Mouse (Mus musculus) kidney, embryonic 16.5 days (tissue): ENCODE data around the gene Tceal8. TPM values are rescaled to one million over a fixed set of nuclear protein-coding genes. Genes with fewer than 3 reads are reported as not detected.
A peak's percentile ranks its signal among the peaks of the same experiment; 100 is the strongest.
"Not testable (repeated sequence)": the region's sequence is repeated elsewhere in the genome, so short reads cannot be mapped to it uniquely, and the experiment has no call there.

Experiments
- ATAC-seq: fragments of 200-750 bp; cut with Nextera tagmentation; 2 replicates; pipeline ENCODE4 v1.8.0; 2017; ENCODE audit warnings: moderate TSS enrichment; ENCODE audit not compliant: low FRiP score, low TSS enrichment
- H3K27ac ChIP-seq: fragments of 300-500 bp; sonication (generic); 2 replicates; pipeline ENCODE4 v1.5.1; 2014; ENCODE audit warnings: low read length
- H3K27me3 ChIP-seq: fragments of 300-500 bp; sonication (generic); 2 replicates; pipeline ENCODE4 v1.6.1; 2014; ENCODE audit warnings: low read length, control low read depth, mixed read lengths; ENCODE audit not compliant: insufficient read depth
- H3K36me3 ChIP-seq: fragments of 300-500 bp; sonication (generic); 2 replicates; pipeline ENCODE4 v1.6.1; 2014; ENCODE audit warnings: low read length, control low read depth, mixed read lengths; ENCODE audit not compliant: insufficient read depth
- H3K4me1 ChIP-seq: fragments of 300-500 bp; sonication (generic); 2 replicates; pipeline ENCODE4 v1.6.1; 2014; ENCODE audit warnings: low read length, control low read depth, mixed read lengths; ENCODE audit not compliant: insufficient read depth
- H3K4me2 ChIP-seq: fragments of 300-500 bp; sonication (generic); replicated peaks from 2 replicates; pipeline ENCODE4 v1.6.1; 2014; ENCODE audit warnings: low read depth, low read length
- H3K4me3 ChIP-seq: fragments of 300-500 bp; sonication (generic); 2 replicates; pipeline ENCODE4 v1.5.1; 2014; ENCODE audit warnings: mild to moderate bottlenecking, low read length
- H3K9ac ChIP-seq: fragments of 300-500 bp; sonication (generic); replicated peaks from 2 replicates; pipeline ENCODE4 v1.6.1; 2014; ENCODE audit warnings: low read length
- H3K9me3 ChIP-seq: fragments of 300-500 bp; sonication (generic); 2 replicates; pipeline ENCODE4 v1.6.1; 2016; ENCODE audit warnings: low read length, control low read depth
- WGBS: fragments of 180-500 bp; shearing (Covaris S2); extraction: QIAGEN DNeasy Blood & Tissue Kit; methylation state at CpG from one replicate; pipeline ENCODE4 v1.1.7; 2014; 5-methylcytosine and 5-hydroxymethylcytosine counted together
- microRNA-seq: library from miRNA; unstranded; fragments of <30 nt; microRNA quantifications from one replicate; pipeline ENCODE4, GENCODE M21; 2016
- polyA plus RNA-seq: library from polyadenylated mRNA; unstranded; fragments of >200 nt; fragmentation: Nextera tagmentation; extraction: Ambion mirVana; gene quantifications from 2 replicates; pipeline ENCODE4 v1.2.1, GENCODE M21; 2015

The Tceal8 gene
- polyA plus RNA-seq, 1 experiment from 2014 or later, result 170 TPM

DNA sequence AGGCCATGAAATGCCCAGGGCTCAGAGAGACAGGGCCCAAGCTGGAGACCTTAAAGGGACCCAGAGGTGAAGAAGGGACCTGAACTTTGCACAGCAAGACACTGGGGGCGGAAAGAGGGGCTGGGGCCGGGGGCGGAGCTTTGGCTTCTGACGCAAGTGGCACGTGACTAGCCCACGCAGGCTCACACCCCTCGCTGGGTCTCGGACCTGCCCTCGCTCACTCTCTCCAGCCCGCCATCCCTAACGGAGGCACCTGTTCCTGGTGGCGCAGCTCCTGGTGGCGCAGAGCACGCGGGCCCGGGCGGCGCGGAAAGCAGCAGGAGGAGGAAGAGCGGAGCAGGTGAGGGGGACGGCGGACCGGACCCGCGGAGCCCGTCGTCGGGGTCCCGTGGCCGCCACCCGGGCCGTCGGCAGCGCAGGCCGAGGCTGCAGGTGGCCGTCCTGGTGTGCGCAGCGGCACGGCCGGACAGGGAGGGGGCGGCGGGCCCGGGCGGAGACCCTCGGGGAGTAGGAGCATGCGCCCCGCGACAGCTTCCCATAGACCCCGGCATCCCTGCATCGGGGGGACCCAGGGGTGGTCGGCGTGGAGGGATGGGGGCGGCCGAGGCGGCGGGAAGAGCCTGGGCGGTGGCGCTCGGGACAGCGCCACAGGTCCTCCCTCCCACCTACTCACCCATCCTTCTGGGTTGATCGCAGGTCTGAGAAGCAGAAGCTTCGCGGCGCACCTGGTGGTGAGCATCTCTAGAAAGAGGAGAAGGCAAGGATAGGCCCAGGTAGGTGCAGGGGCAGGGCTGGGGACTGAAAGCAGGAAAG lies 33.1 kb downstream of the Tceal8 start, which contains the start of gene Bex4:
Gene Bex4, plus strand, starts transcription at position 170 of the 813 bp plus-strand sequence.
- H3K4me1 ChIP-seq, H3K36me3 ChIP-seq, H3K27me3 ChIP-seq, H3K9me3 ChIP-seq, H3K27ac ChIP-seq, H3K9ac ChIP-seq: not testable (repeated sequence)
- ATAC-seq, result peak; percentile 97
- WGBS, result 8% methylated on average over 15 of the region's 64 CpGs
- Histone ChIP-seq H3K4me2 (peak within 1 kb of the TSS; percentile 45), H3K4me3 (peak within 1 kb of the TSS; percentile 36)

DNA sequence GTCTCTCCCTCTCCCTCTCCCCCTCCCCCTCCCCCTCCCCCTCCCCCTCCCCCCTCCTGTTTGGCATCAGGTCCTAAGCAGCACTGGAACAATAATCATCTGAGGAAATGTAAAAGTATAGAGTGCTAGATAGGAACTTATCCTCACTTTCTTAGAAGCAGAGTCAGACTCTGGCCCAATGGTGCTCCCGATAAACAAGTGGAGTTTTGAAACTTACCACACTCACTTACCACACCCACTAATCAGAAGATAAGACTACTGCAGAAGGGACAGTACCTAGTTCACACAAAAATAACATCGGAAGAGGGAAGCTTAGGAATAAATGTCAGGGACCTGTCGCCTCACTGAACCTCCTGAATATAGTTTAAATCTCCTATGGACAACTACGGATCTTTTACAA lies 36.6 kb downstream of the Tceal8 start:
- Histone ChIP-seq H3K27ac (no peak overlapping the region), H3K9me3 (no peaks in the 10 kb centered on the region), H3K9ac (no peak overlapping the region), H3K4me1 (no peaks in the 10 kb centered on the region), H3K4me2 (no peak overlapping the region), H3K27me3 (peaks cover 9% of the 10 kb centered on the region; the same call in 1 of the 2 replicates), H3K36me3 (no peaks in the 10 kb centered on the region), H3K4me3 (no peak overlapping the region)
- no peak for ATAC-seq
- WGBS, result 91% methylated on average over 4 of the region's 4 CpGs

DNA sequence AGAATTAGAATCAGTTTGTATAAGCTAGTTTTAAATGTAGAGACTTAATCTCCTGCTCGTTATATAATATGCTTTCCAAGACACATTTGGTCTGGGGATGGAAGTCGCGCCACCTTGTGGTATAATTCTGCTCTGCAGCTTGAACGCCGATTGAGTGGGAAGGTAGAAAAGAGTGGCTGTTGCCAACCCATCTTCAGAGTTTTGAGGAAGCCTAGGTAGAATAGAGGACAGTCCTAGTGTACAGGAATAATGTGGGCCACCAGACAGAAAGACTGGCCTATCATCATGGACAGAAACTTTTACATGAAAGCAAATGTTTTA lies 44.4 kb downstream of the Tceal8 start:
- no peak for ATAC-seq
- no peak overlapping the region for H3K9ac ChIP-seq
- no peaks in the 10 kb centered on the region for H3K9me3 ChIP-seq
- peaks cover 15% of the 10 kb centered on the region; the same call in 1 of the 2 replicates for H3K27me3 ChIP-seq
- H3K27ac ChIP-seq, result no peak overlapping the region
- H3K4me2 ChIP-seq, result no peak overlapping the region
- H3K4me1 ChIP-seq, result no peaks in the 10 kb centered on the region
- H3K36me3 ChIP-seq, result no peaks in the 10 kb centered on the region
- WGBS, result 25% methylated on average over 5 of the region's 5 CpGs
- H3K4me3 ChIP-seq, result no peak overlapping the region

DNA sequence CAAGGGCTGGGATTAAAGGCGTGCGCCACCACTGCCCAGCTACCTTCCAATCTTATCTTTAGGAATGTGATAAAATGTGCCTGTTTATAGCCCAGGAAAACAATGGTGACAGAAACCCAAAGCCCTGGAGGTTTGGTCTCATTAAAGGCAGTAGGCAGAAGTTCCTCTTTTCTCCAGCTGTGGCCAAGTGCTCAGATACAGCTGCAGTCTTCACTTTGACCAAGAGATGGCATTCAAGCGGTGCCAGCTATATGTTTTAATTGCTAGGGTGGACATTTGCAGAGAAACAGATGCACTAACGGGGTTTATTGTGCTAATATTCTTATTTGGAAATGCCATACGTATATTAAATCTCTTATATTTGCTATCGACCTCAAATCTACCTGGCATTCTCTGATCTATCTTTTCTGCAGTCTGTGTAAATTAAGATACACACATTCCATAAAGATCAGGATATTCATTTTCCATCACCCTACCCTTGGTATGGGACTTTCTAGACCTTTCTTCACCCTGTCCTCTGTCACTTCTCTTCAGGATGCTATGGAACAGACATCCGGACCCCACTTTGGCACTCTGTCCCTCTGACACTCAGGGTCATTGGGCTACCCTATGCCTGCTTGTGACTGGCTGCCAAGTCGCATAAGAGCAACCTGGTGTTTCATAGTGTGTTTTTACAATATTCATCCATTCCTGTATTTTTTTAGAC lies 45.0 kb downstream of the Tceal8 start:
- Histone ChIP-seq H3K9ac (no peak overlapping the region), H3K36me3 (no peaks in the 10 kb centered on the region), H3K27me3 (peaks cover 15% of the 10 kb centered on the region; the same call in 1 of the 2 replicates), H3K27ac (no peak overlapping the region), H3K9me3 (no peaks in the 10 kb centered on the region), H3K4me2 (no peak overlapping the region), H3K4me3 (no peak overlapping the region), H3K4me1 (no peaks in the 10 kb centered on the region)
- no peak for ATAC-seq
- WGBS, result 67% methylated on average over 8 of the region's 8 CpGs

Small RNA genes within 50 kb of the gene (microRNA-seq; reads per million reads assigned to microRNA genes)
- gene Mir6383, result not detected

Other genes starting within 250 kb of the Tceal8 start
- 80.6 and 94.3 TPM in 2 replicates for gene Arxes2, start 178.5 kb downstream of the Tceal8 start, polyA plus RNA-seq
- 33.4 and 34.7 TPM in 2 replicates for gene Arxes1, start 139.0 kb downstream of the Tceal8 start, polyA plus RNA-seq
- 75.2 and 81.8 TPM in 2 replicates for gene Bex2, start 104.1 kb downstream of the Tceal8 start, polyA plus RNA-seq
- gene Nxf3, start 87.1 kb downstream of the Tceal8 start, polyA plus RNA-seq, result not detected in 2 replicates
- gene Bex4, start 33.3 kb downstream of the Tceal8 start, polyA plus RNA-seq, result 51.8 and 56.4 TPM in 2 replicates
- gene Tceal5, start 31.5 kb upstream of the Tceal8 start, polyA plus RNA-seq, result 2.8 and 3.2 TPM in 2 replicates
- gene Tceal7, start 42.4 kb upstream of the Tceal8 start, polyA plus RNA-seq, result 5.2 and 6.1 TPM in 2 replicates
- gene Bex1, start 43.2 kb upstream of the Tceal8 start, polyA plus RNA-seq, result 75.7 and 81.3 TPM in 2 replicates
- gene Tceal9, start 72.7 kb upstream of the Tceal8 start, polyA plus RNA-seq, result 471 and 473 TPM in 2 replicates
- gene Bex3, start 97.9 kb upstream of the Tceal8 start, polyA plus RNA-seq, result 441 and 452 TPM in 2 replicates